Mouse (Mus musculus) heart, postnatal 36 days (tissue): ENCODE measurements at regions not wholly inside any gene's neighbourhood (a gene's known extent, or its start where the extent isn't known, plus 50 kb on each side); places are given as distances from the start of the nearest gene placed in this dataset.

Source experiments
- DNase-seq, 2 experiments: peaks; one replicate each; pipeline ENCODE4 v3.0.0; 2021 to 2022
- intact Hi-C: fragments of 180-260 bp; cut with DNase I; formaldehyde crosslinking; loops from one replicate; pipeline ENCODE4 v1.15.1; 2025
- microRNA-seq, 2 experiments: library from miRNA; unstranded; fragments of <30 nt; microRNA quantifications; one replicate each; pipeline ENCODE4 v1.2.0; 2021; ENCODE audit warnings: borderline number of aligned reads in 2 of 2

DNA sequence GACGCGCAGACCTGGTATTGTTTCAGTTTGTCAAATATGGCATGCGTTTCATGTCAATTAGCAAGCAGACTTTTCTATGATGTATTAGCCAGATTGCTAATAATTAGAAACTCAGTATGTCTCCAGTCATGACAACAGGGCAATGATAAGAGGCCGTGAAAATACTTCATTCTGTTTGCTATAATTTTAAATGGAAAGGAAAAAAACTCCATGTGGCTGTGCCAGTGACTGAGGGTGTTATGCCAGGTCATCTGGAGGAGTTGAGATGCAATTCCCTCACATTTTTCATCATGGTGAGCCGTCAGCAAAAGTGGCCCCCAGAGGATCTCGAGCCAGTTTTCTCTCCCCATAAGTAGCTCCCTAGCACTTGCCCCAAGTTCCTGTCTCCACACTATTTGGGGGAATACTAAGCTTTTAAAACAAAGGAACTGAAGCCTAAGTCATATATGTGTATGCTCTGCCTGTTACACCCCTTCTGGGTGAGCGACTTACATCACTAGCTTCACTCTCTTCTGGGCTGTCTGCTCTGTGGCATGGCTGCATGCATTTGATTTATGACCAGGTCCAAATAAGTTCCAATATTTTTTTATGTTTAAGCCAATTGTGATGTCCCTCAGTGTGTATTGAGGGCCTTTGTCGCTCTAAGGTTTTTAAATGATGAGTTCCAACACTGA, 681.4 kb downstream of the Utrn start:
- intact Hi-C loops = no loop called here
- DNase-seq = no peak

DNA sequence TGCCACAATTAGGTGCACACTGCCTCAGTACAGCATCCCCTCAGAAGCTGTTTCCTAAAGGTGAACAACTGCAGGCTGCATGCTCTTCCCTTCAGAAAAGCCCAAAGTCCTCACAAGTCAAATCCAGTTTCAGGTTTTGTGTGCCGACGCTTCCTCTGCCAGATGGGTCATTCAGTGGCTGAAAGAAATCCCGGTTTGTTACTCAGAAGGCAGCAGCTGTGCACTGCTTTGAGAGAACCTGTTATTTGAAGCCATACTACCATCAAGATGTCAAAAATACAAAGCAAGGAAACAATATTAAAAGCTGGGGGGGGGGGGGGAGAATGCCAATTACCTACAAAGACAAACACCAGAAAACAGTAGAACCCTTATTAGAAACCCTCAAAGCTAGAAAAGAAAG, 678.7 kb downstream of the Utrn start:
- no peak for DNase-seq
- intact Hi-C loops = no loop called here

DNA sequence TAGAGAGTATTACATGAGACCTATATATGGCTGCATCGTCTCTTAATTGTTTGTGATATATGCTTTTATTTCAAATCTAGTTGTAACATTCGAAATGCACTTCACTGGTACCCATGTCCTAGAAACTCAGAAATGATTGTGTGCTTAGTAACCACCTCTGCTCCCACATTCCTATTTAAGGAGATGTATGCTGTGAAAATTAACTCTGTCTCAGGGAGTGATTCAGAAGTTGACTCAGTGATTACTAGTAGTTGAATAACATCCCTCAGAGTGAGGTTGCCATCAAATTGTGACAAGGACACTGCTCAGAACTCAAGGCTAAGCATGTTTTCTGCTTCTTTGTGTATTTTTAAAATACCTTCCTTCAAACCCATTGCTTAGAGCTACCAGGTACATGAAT, 661.9 kb downstream of the Utrn start:
- DNase-seq = no peak
- intact Hi-C loops = no loop called here

DNA sequence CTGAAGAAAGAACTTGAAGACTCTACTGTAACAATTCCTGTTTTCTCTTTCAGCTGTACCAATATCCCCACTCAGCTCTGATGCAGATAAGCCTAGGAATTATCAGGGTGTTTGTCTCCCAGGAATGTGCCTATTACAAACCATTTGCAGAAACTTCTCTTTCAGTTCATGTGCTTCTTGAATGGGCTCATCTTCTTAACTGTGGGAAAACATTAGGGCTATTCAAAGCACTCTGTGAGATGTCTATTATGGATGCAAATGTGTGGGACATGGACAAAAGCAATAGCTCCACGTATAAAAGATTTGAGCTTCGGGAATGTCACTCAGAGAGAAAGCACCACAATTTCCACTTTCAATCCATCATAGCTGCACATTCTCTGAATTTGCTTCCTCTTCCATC, 659.0 kb downstream of the Utrn start:
- intact Hi-C loops = no loop called here
- DNase-seq = no peak

DNA sequence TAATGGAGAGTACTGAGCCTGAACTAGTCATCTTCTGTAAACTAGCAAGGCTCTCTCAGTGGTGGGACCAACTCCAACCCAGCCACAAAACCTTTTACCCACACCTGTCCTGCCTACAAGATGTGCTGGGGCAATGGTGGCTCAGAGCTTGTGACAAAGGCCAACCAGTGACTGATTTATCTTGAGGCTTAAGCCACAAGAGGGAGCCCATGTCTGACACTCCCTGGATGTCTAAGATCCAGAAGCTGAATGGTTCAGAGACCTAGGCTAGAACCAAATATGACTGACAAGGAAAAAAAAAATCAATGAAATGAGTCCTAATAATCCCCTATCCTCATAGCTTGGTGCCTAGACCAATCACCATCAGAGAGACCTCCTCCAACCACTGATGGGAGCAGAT, 650.3 kb downstream of the Utrn start:
- DNase-seq = no peak
- intact Hi-C loops = loop anchor here (5.0 kb wide), 1 partner anchor 393 kb away; no protein-coding TSS in a partner anchor

DNA sequence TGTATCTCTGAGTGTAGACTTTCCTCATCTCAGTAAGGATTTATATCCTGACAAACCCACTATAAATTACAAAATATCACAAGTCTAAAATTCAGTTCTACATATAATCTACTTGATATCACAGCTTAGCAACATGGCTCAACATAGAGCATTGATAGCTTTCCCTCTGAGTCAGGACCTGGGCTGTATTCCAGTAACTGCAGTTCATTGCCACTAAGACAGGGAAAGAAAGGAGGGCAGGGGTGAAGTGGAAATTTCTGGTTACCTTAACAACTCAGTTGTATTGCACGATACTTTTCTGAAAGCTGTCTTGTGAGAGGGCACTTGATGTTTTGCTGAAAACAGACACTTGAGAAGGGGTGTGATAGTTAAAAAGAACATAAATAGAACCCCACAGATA, 635.0 kb downstream of the Utrn start:
- DNase-seq = no peak
- intact Hi-C loops = no loop called here

DNA sequence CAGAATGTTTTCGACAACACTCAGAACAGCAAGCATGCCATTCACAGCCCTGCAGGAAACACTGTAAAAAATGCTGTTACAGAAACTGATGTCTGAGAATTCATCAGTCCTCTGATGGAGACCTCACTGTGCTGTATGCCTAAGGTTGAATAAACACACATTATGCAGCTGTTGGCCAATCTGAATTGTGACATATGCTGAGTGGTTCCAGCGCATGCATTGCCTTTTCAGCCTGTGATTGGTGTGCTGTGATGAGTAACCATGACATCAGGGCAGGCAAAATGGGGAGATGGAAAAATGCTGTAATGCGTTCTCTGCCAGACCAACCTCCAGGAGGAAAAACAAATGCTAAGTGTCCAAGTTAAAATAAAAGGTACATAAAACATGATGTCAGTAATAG, 620.3 kb downstream of the Utrn start:
- DNase-seq = no peak
- intact Hi-C loops = no loop called here

DNA sequence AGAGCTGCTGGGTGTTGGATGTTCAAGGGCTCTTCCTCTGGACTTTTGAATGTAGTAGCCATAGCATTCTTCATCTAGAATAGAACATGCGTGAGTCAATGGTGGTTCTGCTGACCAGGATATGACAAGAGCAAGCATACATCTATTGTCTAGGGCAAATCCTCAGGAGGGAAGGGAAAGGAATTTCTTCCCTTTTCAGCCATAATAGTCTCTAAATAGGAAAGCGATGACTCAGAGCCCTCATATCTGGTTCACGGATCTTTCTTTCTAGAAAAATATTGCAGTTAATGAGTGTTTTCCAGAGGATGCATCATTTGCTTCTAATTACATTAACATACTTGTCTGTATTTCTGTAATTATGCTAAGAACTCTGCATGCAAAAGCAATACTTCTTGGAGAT, 615.9 kb downstream of the Utrn start:
- intact Hi-C loops = no loop called here
- no peak for DNase-seq

DNA sequence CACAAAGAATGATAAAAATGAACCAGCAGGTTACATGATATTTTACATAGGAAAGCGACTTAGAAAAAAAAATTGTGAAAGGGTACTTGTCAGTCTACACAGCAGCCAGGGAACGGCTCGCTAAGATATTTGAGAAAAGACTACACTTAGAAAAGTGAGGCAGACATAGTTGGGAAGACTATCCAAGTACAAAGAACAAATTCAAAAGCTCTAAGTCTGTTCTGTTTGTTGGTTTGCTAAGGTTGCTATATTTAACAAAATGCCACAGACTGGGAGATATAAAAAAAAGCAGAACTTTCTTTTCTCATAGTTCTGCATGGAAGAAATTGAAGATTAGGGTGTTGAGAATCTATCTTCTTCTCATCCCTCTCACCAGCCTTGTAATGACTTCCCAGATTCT, 583.5 kb downstream of the Utrn start:
- no peak for DNase-seq
- intact Hi-C loops = no loop called here

DNA sequence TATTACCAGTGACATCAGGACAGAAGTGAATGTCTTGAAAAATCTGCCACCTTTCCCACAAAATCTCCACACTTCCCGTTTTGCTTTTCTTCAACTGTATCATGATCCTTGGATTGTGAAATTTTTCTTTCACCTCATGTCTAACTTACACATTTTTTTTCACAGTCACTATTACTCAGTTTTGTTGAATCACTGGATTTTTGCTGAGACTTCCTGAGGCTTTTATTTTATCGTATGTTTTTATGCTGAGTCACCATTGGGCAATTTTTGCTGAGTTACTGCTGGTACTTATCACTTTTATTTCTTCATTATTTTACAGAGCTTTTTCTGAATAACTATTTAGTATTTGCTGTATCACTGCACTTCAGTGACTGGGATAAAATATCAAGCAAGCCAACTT, 570.3 kb downstream of the Utrn start:
- no peak for DNase-seq
- intact Hi-C loops = no loop called here

GRCm38 (mm10) chr10:12302396-12302795, 566.8 kb downstream of the Utrn start:
- DNase-seq = no peak
- intact Hi-C loops = no loop called here

DNA sequence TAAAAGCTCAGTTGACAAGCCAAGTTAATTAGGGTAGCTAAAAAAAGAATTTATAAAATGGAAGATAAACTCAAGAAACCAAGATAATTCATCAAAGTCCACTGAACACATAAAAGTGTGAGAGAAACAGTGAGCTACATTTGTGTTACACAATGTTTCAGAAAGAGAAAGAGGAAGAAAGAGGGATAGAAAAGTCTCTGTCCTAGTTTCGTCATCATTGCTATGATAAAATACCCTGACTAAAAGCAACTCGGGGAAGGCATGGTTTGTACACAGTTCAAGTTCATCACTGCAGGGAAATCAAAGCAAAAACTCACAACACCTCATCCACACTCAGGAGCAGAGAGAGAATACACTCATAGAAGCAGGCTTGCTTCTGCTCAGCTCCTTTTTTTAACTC, 548.9 kb downstream of the Utrn start:
- DNase-seq = no peak
- intact Hi-C loops = no loop called here

Small RNA genes lying in the stretch of these regions (microRNA-seq; reads per million reads assigned to microRNA genes)
- 0 reads per million in 2 experiments for gene Gm22194
